Mouse (Mus musculus): ENCODE data around the gene Limk2. TPM values are rescaled to one million over a fixed set of nuclear protein-coding genes. Genes with fewer than 3 reads are reported as not detected.

The Limk2 gene
- total and polyA plus RNA-seq, 2 experiments from 2014 or later, result 31.0 to 38.3 TPM

GRCm38 (mm10) chr11:3416399-3416798 is 7.4 kb upstream of the Limk2 start:
- DNase-seq (ENCODE audit: low spot score), result no peak
- WGBS, result 91% methylated on average over 3 of the region's 3 CpGs
- H3K36me3 ChIP-seq (replicated peaks; ENCODE audit: control insufficient read depth, insufficient read depth, low read length), result peaks cover 55% of the 10 kb centered on the region

GRCm38 (mm10) chr11:3412111-3412510 is 3.1 kb upstream of the Limk2 start:
- no peak overlapping the region for H3K27ac ChIP-seq (ENCODE audit: low read depth)
- no peak overlapping the region for H3K9ac ChIP-seq (replicated peaks; ENCODE audit: low read depth, low read length)
- no peak overlapping the region for H3K4me3 ChIP-seq (ENCODE audit: low read depth, low read length)
- TF ChIP-seq EP300 (IDR thresholded peaks at IDR 0.05; ENCODE audit: low read depth) (no peak), CTCF (IDR thresholded peaks at IDR 0.05; ENCODE audit: low read depth) (no peak)
- H3K4me1 ChIP-seq (ENCODE audit: control insufficient read depth, insufficient read depth), result no peaks in the 10 kb centered on the region
- 83% methylated on average over 3 of the region's 3 CpGs for WGBS
- H3K4me2 ChIP-seq (ENCODE audit: low read depth, low read length), result no peak overlapping the region
- ATAC-seq (ENCODE audit: insufficient read depth, low read depth) (no peak), DNase-seq (ENCODE audit: low spot score) (no peak)
- peaks cover 26% of the 10 kb centered on the region for H3K36me3 ChIP-seq (replicated peaks; ENCODE audit: control insufficient read depth, insufficient read depth, low read length)
- H3K9me3 ChIP-seq (replicated peaks; ENCODE audit: control insufficient read depth, low read length), result no peaks in the 10 kb centered on the region
- H3K27me3 ChIP-seq (ENCODE audit: control insufficient read depth, insufficient read depth, low read length), result no peaks in the 10 kb centered on the region

More at GRCm38 (mm10) chr11:3416399-3416798, 7.4 kb upstream of the Limk2 start:
- H3K9me3 ChIP-seq (replicated peaks; ENCODE audit: control insufficient read depth, low read length), result no peaks in the 10 kb centered on the region
- H3K9ac ChIP-seq (replicated peaks; ENCODE audit: low read depth, low read length), result no peak overlapping the region
- H3K27me3 ChIP-seq (ENCODE audit: control insufficient read depth, insufficient read depth, low read length), result no peaks in the 10 kb centered on the region
- no peak overlapping the region for H3K27ac ChIP-seq (ENCODE audit: low read depth)
- no peaks in the 10 kb centered on the region for H3K4me1 ChIP-seq (ENCODE audit: control insufficient read depth, insufficient read depth)
- ATAC-seq (ENCODE audit: insufficient read depth, low read depth), result no peak
- no peak overlapping the region for H3K4me3 ChIP-seq (ENCODE audit: low read depth, low read length)
- no peak overlapping the region for H3K4me2 ChIP-seq (ENCODE audit: low read depth, low read length)
- no peak for TF ChIP-seq CTCF (IDR thresholded peaks at IDR 0.05; ENCODE audit: low read depth)
- TF ChIP-seq EP300 (IDR thresholded peaks at IDR 0.05; ENCODE audit: low read depth), result no peak

- peak; percentile 22 for ATAC-seq (ENCODE audit: insufficient read depth, low read depth)
- H3K9me3 ChIP-seq (replicated peaks; ENCODE audit: control insufficient read depth, low read length), result no peaks in the 10 kb centered on the region
- peak overlapping the region; percentile 69 for H3K27ac ChIP-seq (ENCODE audit: low read depth)
- H3K4me2 ChIP-seq (ENCODE audit: low read depth, low read length), result peak overlapping the region; percentile 87
- H3K9ac ChIP-seq (replicated peaks; ENCODE audit: low read depth, low read length), result peak overlapping the region; percentile 82
- 6% methylated on average over 34 of the region's 34 CpGs for WGBS
- TF ChIP-seq EP300 (IDR thresholded peaks at IDR 0.05; ENCODE audit: low read depth) (no peak), CTCF (IDR thresholded peaks at IDR 0.05; ENCODE audit: low read depth) (no peak)
- no peaks in the 10 kb centered on the region for H3K4me1 ChIP-seq (ENCODE audit: control insufficient read depth, insufficient read depth)
- H3K36me3 ChIP-seq (replicated peaks; ENCODE audit: control insufficient read depth, insufficient read depth, low read length), result no peaks in the 10 kb centered on the region
- no peaks in the 10 kb centered on the region for H3K27me3 ChIP-seq (ENCODE audit: control insufficient read depth, insufficient read depth, low read length)
- peak; percentile 25 for DNase-seq (ENCODE audit: low spot score)
- peak overlapping the region; percentile 70 for H3K4me3 ChIP-seq (ENCODE audit: low read depth, low read length)
Measured at GRCm38 (mm10) chr11:3408131-3408996, 625 bp downstream of the Limk2 start.

GRCm38 (mm10) chr11:3404287-3405047 is 4.5 kb downstream of the Limk2 start:
- no peak overlapping the region for H3K9ac ChIP-seq (replicated peaks; ENCODE audit: low read depth, low read length)
- TF ChIP-seq CTCF (IDR thresholded peaks at IDR 0.05; ENCODE audit: low read depth) (no peak), EP300 (IDR thresholded peaks at IDR 0.05; ENCODE audit: low read depth) (no peak)
- DNase-seq (ENCODE audit: low spot score), result no peak
- no peak overlapping the region for H3K27ac ChIP-seq (ENCODE audit: low read depth)
- no peaks in the 10 kb centered on the region for H3K27me3 ChIP-seq (ENCODE audit: control insufficient read depth, insufficient read depth, low read length)
- H3K4me3 ChIP-seq (ENCODE audit: low read depth, low read length), result no peak overlapping the region
- WGBS, result 73% methylated on average over 7 of the region's 7 CpGs
- ATAC-seq (ENCODE audit: insufficient read depth, low read depth), result no peak
- H3K9me3 ChIP-seq (replicated peaks; ENCODE audit: control insufficient read depth, low read length), result no peaks in the 10 kb centered on the region
- no peaks in the 10 kb centered on the region for H3K4me1 ChIP-seq (ENCODE audit: control insufficient read depth, insufficient read depth)
- H3K4me2 ChIP-seq (ENCODE audit: low read depth, low read length), result no peak overlapping the region
- no peaks in the 10 kb centered on the region for H3K36me3 ChIP-seq (replicated peaks; ENCODE audit: control insufficient read depth, insufficient read depth, low read length)

GRCm38 (mm10) chr11:3403024-3403423 is 6.0 kb downstream of the Limk2 start:
- H3K27ac ChIP-seq (ENCODE audit: low read depth), result no peak overlapping the region
- no peak overlapping the region for H3K9ac ChIP-seq (replicated peaks; ENCODE audit: low read depth, low read length)
- no peak overlapping the region for H3K4me3 ChIP-seq (ENCODE audit: low read depth, low read length)
- no peaks in the 10 kb centered on the region for H3K9me3 ChIP-seq (replicated peaks; ENCODE audit: control insufficient read depth, low read length)
- no peaks in the 10 kb centered on the region for H3K36me3 ChIP-seq (replicated peaks; ENCODE audit: control insufficient read depth, insufficient read depth, low read length)
- no peak overlapping the region for H3K4me2 ChIP-seq (ENCODE audit: low read depth, low read length)
- TF ChIP-seq CTCF (IDR thresholded peaks at IDR 0.05; ENCODE audit: low read depth), result no peak
- no peak for TF ChIP-seq EP300 (IDR thresholded peaks at IDR 0.05; ENCODE audit: low read depth)
- no peaks in the 10 kb centered on the region for H3K27me3 ChIP-seq (ENCODE audit: control insufficient read depth, insufficient read depth, low read length)
- no peaks in the 10 kb centered on the region for H3K4me1 ChIP-seq (ENCODE audit: control insufficient read depth, insufficient read depth)
- 68% methylated on average over 3 of the region's 3 CpGs for WGBS
- ATAC-seq (ENCODE audit: insufficient read depth, low read depth) (no peak), DNase-seq (ENCODE audit: low spot score) (no peak)

Measured in heart, postnatal 0 days (tissue).